Mouse (Mus musculus) layer of hippocampus, postnatal 10 days (tissue): Measurements from ENCODE around the gene Lysmd4. TPM values are rescaled to one million over a fixed set of nuclear protein-coding genes. Genes with fewer than 3 reads are reported as not detected.

Experiments
- DNase-seq, 2 experiments: peaks; one replicate each; pipeline ENCODE4 v3.0.0; 2021; ENCODE audit warnings: low spot score in 2 of 2
- total RNA-seq, 2 experiments: library from RNA; stranded (reverse); gene quantifications; 2 replicates each; pipeline ENCODE4 v1.2.3; 2021

Lysmd4 gene
- total RNA-seq, 2 experiments from 2014 or later: 29.8 to 31.0 TPM

GRCm38 (mm10) chr7:67318697-67319096, 96.4 kb downstream of the Lysmd4 start:
- DNase-seq: no peak

- DNase-seq: no peak
These were observed 98.0 kb downstream of the Lysmd4 start for GRCm38 (mm10) chr7:67320359-67320758.

GRCm38 (mm10) chr7:67342067-67342625, 119.8 kb downstream of the Lysmd4 start:
- DNase-seq: no peak

GRCm38 (mm10) chr7:67344443-67344842, 122.1 kb downstream of the Lysmd4 start:
- no peak for DNase-seq

GRCm38 (mm10) chr7:67352989-67353388, 130.6 kb downstream of the Lysmd4 start:
- no peak for DNase-seq

GRCm38 (mm10) chr7:67353667-67354066, 131.3 kb downstream of the Lysmd4 start:
- DNase-seq: no peak

GRCm38 (mm10) chr7:67355870-67356269, 133.5 kb downstream of the Lysmd4 start:
- DNase-seq: no peak

Other genes with a start within 250 kb of the Lysmd4 start
- gene Mef2a, start 150.3 kb downstream of the Lysmd4 start, total RNA-seq: 100 to 1,000 TPM; 126 to 138 TPM